Mouse (Mus musculus): Measurements from ENCODE around the gene Smoc1.

The Smoc1 gene

GRCm38 (mm10) chr12:81226590-81226989 is 200.0 kb downstream of the Smoc1 start:
- no peak for DNase-seq (ENCODE audit: low spot score)

GRCm38 (mm10) chr12:81227767-81228460 is 201.3 kb downstream of the Smoc1 start:
- no peak for DNase-seq (ENCODE audit: low spot score)

DNA sequence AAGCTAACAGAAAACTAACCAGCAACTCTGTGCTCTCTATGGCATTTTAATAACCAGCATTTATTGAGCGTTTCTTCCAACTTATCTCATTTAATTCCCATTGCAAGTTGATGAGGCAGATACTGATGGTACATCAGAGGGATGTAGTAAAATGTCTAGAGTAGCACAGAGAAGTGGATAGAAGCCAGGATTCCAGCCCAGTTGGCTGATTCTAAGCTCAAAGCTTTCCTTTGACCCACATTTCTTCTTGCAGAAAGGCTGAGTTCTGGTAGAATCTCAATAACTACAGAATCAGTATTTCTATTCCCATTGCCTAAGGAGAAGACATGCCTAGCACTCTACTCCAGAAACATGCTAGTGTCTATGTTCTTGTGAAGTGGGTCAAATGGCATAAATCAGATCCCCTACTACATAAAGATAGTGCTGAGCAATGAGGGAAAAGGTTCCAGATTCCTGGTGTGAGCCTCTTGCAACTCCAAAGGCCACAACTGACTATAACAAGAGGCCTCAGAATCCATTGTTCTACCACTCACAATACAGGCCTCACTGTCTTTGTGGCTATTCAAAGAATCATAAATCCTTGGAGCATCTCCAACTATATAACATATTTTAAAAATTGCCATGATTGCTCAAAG is 207.3 kb downstream of the Smoc1 start:
- DNase-seq (ENCODE audit: low spot score), result no peak

- no peak for DNase-seq (ENCODE audit: low spot score)
Observed at GRCm38 (mm10) chr12:81235456-81236330, 209.1 kb downstream of the Smoc1 start.

Measured in urinary bladder, postnatal 14 days (tissue).